8 mouse cellular contexts compared by ENCODE assay signal in the genomic region with DNA sequence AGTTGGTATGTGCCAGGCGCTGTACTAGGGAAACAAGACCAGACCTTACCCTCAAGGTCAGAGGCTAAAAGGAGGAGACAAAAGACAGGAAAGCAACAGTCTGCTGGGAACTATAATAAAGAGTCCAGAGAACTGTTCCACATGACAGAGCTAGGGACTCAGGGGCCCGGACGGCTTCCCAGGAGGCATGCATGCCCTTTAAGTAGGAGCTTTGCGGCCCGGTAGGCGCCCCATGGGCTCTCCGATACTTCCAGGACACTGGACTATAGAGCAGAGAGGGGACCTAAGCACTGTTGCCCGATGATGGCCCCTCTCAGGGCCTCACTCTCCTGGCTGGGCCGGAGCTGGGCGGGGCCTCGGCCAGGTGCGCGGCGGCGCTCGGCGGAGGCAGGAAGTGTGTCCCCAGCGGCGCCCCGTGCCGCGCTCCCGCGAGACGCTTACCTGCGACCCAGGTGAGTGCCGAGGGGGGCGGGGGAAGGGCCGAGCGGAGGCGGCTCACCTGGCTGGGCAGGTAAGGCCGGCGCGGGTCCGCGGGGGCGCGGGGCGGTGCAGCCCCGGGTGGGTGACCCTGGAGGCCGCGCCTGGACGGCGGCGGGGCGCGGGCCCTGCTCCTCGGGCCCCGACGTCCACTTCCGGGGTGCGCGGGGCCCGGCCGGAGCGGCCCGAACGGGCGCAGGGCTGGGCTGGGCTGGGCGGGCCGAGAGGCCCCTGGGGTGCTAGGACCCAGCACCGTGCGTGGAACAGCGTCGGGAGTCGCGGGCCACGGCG. TPM values are rescaled to one million over a fixed set of nuclear protein-coding genes. Genes with fewer than 3 reads are reported as not detected.
DNase-seq lines count a peak whose midpoint lies in the region; ATAC-seq lines count a peak whose summit lies in the region.

A gene (plus strand): TSS at position 363 of the 768 bp plus-strand sequence.

- H3K36me3 ChIP-seq in heart, embryonic 14.5 days (ENCODE audit: control insufficient read depth, insufficient read depth, low read length): no peaks in the 10 kb centered on the region
- H3K36me3 ChIP-seq in forebrain, embryonic 16.5 days (ENCODE audit: control insufficient read depth, insufficient read depth): no peaks in the 10 kb centered on the region
- no peaks in the 10 kb centered on the region for H3K36me3 ChIP-seq in midbrain, embryonic 11.5 days (ENCODE audit: control insufficient read depth, insufficient read depth, low read length)

- intact Hi-C loops in heart, postnatal 14 days (cut with DNase I): loop anchor here (10.0 kb wide), 1 partner anchor 164 kb away; a partner anchor contains a TSS

- H3K4me1 ChIP-seq in heart, embryonic 14.5 days (ENCODE audit: control insufficient read depth in 2 of 2, insufficient read depth in 2 of 2, low read length in 2 of 2): peaks cover 0 to 9% of the 10 kb centered on the region in 2 experiments; a peak in 2 of 4 replicates
- H3K4me1 ChIP-seq in forebrain, embryonic 16.5 days (replicated peaks; ENCODE audit: control insufficient read depth, insufficient read depth, low read length): peaks cover 7% of the 10 kb centered on the region
- no peaks in the 10 kb centered on the region for H3K4me1 ChIP-seq in midbrain, embryonic 11.5 days (ENCODE audit: control insufficient read depth, insufficient read depth, low read length)

- no peak within 1 kb of the TSS for H3K27ac ChIP-seq in heart, embryonic 14.5 days (replicated peaks in 1 of 2; ENCODE audit: control insufficient read depth in 1 of 2, insufficient read depth in 1 of 2, low read depth in 2 of 2, low read length in 2 of 2)
- H3K27ac ChIP-seq in forebrain, embryonic 16.5 days (ENCODE audit: low read length): no peak within 1 kb of the TSS
- H3K27ac ChIP-seq in midbrain, embryonic 11.5 days (ENCODE audit: low read depth, low read length): no peak within 1 kb of the TSS

- H3K4me3 ChIP-seq in heart, embryonic 14.5 days (ENCODE audit: control insufficient read depth in 1 of 2, insufficient read depth in 1 of 2, low read depth in 1 of 2, low read length in 2 of 2): peak within 1 kb of the TSS; percentile 45 to 48
- H3K4me3 ChIP-seq in forebrain, embryonic 16.5 days (replicated peaks; ENCODE audit: low read length): peak within 1 kb of the TSS; percentile 25
- H3K4me3 ChIP-seq in midbrain, embryonic 11.5 days (ENCODE audit: low read depth, low read length): peak within 1 kb of the TSS; percentile 20

- no peak for ATAC-seq in heart, embryonic 14.5 days (ENCODE audit: insufficient number of reproducible peaks, insufficient read depth, low FRiP score, low read depth)
- no peak for ATAC-seq in forebrain, embryonic 16.5 days
- no peak for ATAC-seq in midbrain, embryonic 11.5 days (ENCODE audit: low FRiP score)

- H3K9me3 ChIP-seq in heart, embryonic 14.5 days (ENCODE audit: control insufficient read depth, low read length): no peaks in the 10 kb centered on the region
- H3K9me3 ChIP-seq in forebrain, embryonic 16.5 days (ENCODE audit: control insufficient read depth, low read length): no peaks in the 10 kb centered on the region
- H3K9me3 ChIP-seq in midbrain, embryonic 11.5 days (ENCODE audit: control insufficient read depth, low read length): no peaks in the 10 kb centered on the region

- H3K4me2 ChIP-seq in heart, embryonic 14.5 days (ENCODE audit: low read length): peak within 1 kb of the TSS; percentile 81
- H3K4me2 ChIP-seq in forebrain, embryonic 16.5 days (ENCODE audit: low read length): peak within 1 kb of the TSS; percentile 35
- H3K4me2 ChIP-seq in midbrain, embryonic 11.5 days: peak within 1 kb of the TSS; percentile 32

- no peak for DNase-seq in heart, postnatal 14 days
- DNase-seq in kidney, postnatal 4 days: peak; percentile 77 to 89
- DNase-seq in midbrain, embryonic 11.5 days (ENCODE audit: low spot score, missing footprints): peak; percentile 74
- DNase-seq in layer of hippocampus, postnatal 10 days (ENCODE audit: low spot score in 2 of 2): no peak
- no peak for DNase-seq in layer of hippocampus, postnatal 36 days
- DNase-seq in cerebellum, postnatal 25 days: no peak

- WGBS in heart, embryonic 14.5 days: 3% methylated on average over 62 of the region's 69 CpGs
- WGBS in forebrain, embryonic 16.5 days: 3% methylated on average over 66 of the region's 69 CpGs
- 5% methylated on average over 47 of the region's 69 CpGs for WGBS in midbrain, embryonic 11.5 days

- peaks cover 39% of the 10 kb centered on the region for H3K27me3 ChIP-seq in heart, embryonic 14.5 days (ENCODE audit: control insufficient read depth, insufficient read depth, low read length)
- H3K27me3 ChIP-seq in forebrain, embryonic 16.5 days (replicated peaks; ENCODE audit: control insufficient read depth, insufficient read depth, low read length): peaks cover 43% of the 10 kb centered on the region
- peaks cover 34% of the 10 kb centered on the region for H3K27me3 ChIP-seq in midbrain, embryonic 11.5 days (ENCODE audit: control insufficient read depth, insufficient read depth, low read length)

- peak within 1 kb of the TSS; percentile 57 for H3K9ac ChIP-seq in heart, embryonic 14.5 days (ENCODE audit: low read length)
- H3K9ac ChIP-seq in forebrain, embryonic 16.5 days (replicated peaks; ENCODE audit: low read depth, low read length): no peak within 1 kb of the TSS
- no peak within 1 kb of the TSS for H3K9ac ChIP-seq in midbrain, embryonic 11.5 days (ENCODE audit: low read length)

RNA-seq across cellular contexts. Expression of the gene that starts here (rescaled TPM):
- 0.20 and 0.62 TPM in 2 replicates for polyA plus RNA-seq in heart, embryonic 14.5 days (2014; fragmentation: Nextera tagmentation; extraction: Ambion mirVana)
- total RNA-seq in heart, postnatal 14 days (2021): not detected
- polyA plus RNA-seq in forebrain, embryonic 16.5 days (2015; fragmentation: Nextera tagmentation; extraction: Ambion mirVana): 0.35 and 0.44 TPM in 2 replicates
- polyA plus RNA-seq in midbrain, embryonic 11.5 days (2014; fragmentation: Nextera tagmentation; extraction: Ambion mirVana): 0.15 and 0.51 TPM in 2 replicates
- under 1 TPM in 1 of 2 experiments, not detected in 1; 0.21 TPM for total RNA-seq in layer of hippocampus, postnatal 10 days (2021)
- under 1 TPM; 0.20 to 0.35 TPM for total RNA-seq in layer of hippocampus, postnatal 36 days (2021)

Comparison
In these comparisons a context has a peak if more than half of its experiments do, and no peak if none do; other contexts are left out.
1. Peak in DNase-seq, H3K4me3 ChIP-seq and H3K4me2 ChIP-seq in midbrain, embryonic 11.5 days; RNA of the gene not detected or under 1 TPM.
2. DNase-seq: peak in kidney, postnatal 4 days (2 of 2); none in heart, postnatal 14 days (0 of 2), layer of hippocampus, postnatal 10 days (0 of 2), layer of hippocampus, postnatal 36 days (0 of 2) and cerebellum, postnatal 25 days (0 of 2).
3. Peak in every context shown above with its lines, with median percentiles within 50 percentile points of each other: H3K4me2 ChIP-seq and H3K4me3 ChIP-seq.